Mouse (Mus musculus): ENCODE measurements at regions not wholly inside any gene's neighbourhood (a gene's known extent, or its start where the extent isn't known, plus 50 kb on each side); places are given as distances from the start of the nearest gene placed in this dataset.

DNA sequence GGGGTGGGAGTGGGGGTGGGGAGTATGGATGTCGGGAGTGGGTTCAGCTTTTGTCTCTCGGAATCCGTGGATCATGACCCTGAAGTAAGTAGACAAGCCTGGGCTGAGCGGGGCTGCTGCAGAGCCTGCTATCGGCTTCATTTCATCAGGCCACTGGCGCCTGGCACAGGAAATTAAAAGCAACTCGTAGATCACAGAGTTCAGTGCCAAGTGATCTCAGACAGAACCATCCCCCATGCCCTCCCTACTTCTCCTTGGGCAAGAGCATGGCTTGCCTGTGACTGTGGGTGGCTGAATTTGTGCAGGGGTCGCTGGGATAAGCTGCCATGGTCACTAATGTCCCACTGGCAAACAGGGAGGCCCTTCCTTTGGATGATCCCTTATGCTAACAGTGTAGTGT is 161.3 kb upstream of the Il12b start:
- DNase-seq, result no peak

DNA sequence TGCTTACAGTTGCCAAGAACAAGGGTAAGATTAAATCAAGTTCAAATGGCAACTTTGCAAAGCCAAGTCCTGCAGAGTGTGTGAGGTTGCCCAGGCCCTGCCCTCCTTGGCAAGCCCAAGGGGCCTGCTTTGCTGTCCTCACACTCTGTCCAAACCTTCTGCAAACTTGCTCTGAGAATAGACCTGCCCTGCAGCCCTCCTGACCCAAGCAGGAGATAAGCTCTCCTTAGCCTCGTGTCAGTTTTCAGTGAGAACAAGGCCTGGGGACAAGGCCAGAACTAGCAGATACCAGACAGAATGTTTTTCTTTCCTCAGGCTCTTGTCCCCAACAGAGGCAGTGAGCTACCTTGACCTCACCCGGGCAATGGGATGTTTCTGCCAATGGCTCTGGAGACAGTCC is 156.7 kb upstream of the Il12b start:
- no peak for DNase-seq

DNA sequence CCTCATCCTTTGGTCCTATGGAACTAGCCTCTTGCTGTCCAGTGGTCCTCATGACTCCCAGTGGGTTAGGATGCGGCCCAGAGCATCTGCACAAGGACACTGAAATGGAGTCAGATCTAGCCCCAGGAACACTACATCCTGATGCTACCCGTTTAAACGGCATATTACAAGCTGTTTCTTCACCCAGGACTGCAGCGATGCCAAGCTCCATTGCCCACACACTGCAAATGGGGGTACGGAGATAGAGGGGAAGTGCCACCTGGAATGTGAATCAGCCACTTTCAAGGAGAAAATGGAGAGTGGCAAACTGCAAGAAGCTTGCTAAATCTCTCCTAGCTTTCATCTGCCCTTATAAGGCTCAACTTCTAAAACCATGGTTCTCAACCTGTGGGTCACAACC is 148.0 kb upstream of the Il12b start:
- no peak for DNase-seq

DNA sequence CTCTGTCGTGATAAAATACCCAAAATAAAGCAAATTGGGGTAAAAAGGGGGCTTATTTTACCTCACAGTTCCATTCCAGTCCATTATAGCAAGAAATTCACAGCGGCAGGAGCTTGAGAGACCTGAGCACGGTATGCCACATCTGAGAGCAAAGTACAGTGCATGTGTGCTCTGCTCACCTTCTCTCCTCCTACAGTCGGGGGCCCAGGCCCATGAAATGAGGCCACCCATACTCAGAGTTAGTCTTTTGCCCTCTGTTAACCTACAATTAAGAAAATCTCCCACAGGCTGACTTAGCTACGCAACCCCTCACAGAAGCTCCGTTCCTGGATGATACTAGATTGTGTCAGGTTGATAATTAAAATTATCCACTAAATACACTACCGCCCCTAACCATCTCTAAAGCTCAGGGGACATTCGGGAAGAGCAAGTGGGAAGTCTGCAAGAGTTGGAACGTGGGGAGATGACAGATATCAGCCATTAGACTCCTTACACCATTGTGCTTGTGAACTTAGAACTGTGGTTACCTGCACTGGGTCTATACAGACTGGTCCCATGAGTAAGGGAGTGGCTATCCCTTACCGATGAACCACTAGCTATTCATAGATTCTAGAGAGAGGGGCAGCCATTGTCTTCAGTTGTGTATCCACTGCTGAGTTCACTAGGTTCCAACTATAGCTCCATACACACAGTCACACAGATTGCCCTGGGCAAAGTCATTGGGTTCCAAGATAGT is 139.3 kb upstream of the Il12b start:
- DNase-seq, result no peak

DNA sequence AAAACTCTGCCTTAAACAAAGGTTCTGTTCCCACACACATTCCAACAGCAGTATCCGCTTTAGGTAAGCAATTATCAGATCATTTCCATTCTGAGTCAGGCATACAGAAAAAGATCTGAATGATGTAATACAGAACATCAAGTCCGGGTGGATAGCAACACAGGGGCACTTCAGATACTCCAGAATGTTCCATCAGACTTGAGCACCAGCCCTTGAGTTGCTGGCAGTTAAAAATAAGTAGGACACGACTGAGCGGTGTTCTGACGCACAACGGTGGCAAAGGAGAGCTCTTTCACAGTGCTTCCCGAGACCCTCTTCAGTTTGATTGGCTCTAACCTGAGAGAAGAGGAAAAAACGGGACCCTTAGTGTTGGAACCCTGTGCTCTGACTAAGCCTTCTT is 138.2 kb upstream of the Il12b start:
- no peak for DNase-seq

DNA sequence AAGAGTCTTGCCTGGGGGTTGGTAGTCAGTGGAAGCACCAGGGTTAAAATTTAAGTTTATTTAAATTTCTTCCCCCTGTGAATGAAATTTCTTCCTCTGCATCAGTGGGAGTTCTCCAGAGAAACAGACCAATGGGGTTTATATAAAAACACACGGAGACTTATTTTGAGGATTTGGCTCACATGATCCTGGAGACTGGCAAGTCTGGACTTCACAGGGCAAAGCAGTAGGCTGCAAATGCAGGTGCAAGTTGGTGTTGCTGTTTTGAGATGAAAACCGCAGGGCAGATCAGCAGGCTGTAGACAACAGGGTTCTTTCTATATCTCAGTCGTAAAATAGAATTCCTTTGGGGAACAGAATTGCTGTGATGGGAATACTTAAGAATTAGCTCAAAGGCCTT is 137.3 kb upstream of the Il12b start:
- DNase-seq, result no peak

DNA sequence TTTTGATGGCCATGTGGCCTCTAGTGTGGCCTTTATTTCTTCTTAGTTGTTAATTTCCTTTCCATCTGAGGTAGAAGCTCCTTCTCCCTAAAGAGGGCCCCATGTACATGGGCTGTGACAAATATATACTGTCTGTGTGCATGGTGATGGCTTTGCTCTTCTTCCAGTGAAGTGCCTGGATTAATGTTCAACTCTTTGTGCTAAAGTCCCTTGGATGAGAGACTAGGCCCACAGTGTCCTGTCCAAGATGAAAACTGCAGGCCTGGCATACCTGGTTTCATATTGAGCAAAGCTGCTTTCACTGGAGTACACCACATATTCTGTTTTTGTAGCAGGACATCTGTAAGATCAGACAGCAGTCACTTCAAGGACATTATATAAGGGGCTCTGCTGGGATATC is 127.6 kb upstream of the Il12b start:
- DNase-seq, result no peak

DNA sequence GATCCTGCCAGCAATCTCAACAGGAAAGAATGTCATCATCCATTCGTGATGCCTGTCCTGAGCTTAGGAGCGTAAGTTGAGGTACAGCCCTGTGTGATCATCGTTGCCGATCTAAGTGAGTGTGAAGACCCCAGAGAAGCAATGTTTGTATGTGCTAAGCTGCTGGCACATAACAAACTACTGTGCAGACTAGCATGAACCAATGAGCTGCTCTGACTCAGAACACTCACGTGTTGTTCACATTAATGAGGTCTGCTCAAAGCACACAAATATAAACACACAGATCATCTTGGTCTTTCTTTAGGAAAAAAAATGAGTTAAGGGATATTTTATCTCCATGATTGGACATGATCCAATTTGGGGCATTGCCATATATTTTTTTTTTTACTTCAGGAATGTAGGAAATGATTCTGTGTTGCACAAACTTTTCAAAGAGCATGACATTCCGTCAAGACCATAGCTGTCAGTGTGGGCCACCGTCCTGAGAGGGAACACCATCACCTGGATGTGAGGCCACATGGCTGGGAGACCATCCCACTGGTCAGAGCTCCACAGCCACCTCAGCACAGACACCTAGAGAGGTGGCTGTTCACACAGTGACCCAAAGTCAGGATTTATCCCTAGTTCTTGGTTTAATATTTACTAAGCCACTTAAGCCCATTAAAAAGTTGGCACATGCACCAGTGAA is 121.2 kb upstream of the Il12b start:
- no peak for DNase-seq

DNA sequence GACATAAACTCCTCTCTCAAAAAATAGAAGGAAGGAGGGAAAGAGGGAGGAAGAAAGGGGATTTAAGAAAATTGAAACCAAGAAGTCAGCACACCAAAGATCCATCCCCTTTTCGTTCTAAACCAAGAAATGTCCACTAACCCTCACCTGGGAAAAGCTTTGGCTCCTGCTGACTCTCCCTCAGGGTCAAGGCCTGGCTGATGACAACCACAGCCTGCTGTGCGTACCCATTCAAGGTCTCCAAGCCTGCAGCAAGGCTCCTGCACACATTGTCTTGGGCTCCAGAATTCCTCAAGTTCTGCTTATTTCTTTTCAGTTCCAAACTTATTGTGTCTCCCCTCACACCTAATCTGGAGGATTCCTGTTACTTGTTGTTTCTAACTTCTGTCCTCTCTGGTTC is 113.9 kb upstream of the Il12b start:
- no peak for DNase-seq

DNA sequence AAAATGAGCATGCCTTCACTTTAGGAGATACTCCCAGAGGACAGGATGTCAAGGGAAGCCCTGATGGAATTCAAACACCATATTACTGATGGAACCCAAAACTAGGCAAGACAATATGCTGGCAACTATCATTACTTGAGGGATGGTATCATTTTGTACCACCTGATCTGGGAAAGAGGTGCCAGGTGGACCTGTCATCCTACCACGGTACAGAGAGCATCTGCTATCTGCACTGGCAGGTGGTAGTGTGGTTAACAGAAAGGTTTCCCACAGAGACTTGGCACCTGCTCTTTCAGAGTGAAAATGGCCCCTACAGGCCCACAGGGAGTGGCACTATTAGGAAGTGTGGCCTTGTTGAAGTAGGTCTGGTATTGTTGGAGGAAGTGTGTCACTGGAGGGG is 111.0 kb upstream of the Il12b start:
- no peak for DNase-seq

DNA sequence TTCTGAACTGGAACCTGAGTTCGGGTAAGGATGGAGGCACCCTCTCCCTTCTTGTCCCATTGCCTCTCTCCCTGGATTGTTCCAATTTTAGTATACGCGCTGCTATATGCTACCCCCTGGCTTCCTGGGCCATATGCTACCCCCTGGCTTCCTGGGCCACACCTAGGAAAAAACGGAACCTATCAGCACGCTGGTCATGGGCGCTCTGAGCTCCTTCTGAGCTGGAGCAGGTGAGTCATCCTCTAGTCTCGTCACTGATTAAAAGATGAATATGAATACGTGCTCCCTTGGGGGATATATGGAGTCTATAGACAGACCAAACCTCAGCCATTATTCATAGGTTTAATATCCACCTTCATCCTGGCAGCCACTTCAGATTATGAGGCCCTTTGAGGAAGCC is 96.1 kb upstream of the Il12b start:
- no peak for DNase-seq

DNA sequence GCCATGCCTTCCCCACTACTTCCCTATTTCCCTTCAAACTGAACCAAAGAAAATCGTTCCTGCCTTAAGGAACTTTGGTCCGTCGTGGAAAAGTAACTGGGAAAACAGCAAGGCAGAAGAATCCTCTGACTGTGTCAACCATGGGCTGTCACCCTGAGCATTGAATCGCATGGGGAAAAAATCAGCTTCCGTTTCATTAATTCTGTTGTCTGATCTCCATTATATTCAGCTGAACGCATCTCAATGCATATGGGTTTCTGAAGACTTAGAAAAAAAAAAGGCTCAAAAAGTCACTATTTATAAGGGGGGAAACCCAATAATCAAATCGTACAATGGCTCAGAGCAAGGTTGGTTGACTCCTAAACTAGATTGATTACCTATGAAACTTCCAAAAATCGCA is 83.8 kb upstream of the Il12b start:
- no peak for DNase-seq

DNA sequence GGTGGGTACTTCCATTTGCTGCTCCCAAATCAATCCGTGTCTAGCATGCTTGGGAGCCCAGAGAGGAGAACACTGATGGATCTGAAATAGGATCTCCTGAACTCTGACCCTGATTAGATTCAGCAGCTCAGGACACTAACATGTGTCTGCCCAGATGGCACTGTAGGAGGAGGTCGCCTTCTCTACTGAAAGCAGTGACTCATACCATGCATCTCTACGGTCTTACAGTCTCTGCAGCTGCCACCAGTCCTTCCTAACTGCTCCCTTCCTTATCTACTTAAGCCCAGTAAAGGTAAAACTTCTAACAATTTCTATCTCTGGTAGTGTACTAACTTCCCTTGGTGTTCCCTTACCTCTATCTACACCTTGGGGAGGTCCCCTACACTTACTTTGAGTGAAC is 80.7 kb upstream of the Il12b start:
- no peak for DNase-seq

DNA sequence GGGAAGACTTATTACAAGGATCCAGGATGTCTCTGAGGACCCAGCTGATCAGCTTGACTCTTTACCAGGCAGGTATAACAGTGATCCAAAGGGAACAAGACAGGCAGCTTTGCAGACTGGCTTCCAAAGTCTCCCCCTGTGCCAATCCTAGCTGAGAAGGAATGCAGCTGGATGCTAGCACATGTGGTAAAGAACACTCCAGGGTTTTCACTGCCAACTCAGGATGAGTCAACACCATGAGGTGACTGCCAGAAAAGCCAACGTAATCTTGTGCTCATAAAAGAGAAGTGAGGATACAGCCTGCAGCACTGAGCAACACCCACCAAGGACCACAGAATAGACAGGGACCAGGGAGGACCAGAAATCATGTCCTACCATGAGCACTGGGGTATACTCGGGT is 76.5 kb upstream of the Il12b start:
- no peak for DNase-seq

DNA sequence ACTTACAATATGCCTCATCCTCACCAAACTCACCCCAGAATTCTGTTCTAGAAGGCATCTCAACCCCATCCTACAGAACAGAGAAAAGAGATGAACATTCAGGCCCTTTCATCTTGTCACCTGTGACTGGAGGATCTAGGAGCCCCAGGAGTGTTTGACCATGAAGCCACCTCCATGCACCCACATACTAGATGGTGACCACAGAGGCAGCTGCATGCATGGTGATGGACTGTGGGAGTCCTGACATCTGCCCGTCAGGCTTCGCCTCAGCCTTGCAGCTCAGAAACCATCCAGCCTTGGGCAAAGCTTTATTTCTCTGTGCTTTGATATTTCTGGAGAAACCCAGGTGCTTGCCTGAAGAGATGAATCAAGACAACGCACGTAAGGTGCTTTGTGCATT is 74.8 kb upstream of the Il12b start:
- no peak for DNase-seq

DNA sequence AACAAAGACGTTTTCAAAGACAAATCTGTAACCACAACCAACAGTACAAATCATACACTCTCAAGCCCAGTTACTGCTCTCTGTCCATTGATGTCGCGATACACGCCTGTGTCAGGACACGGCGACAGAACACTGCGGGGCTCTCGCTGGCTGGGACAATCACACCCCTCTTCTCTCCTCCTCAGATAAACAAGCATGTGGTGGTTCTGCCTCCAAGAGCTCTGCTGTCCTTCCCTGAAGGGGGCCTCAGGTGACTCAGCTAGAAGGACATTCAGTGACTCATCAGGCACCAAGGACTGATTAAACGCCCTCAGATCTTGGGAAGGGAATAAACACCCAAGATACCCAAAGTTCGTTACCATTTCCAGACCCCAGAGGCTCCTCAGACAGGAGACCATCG is 74.3 kb upstream of the Il12b start:
- DNase-seq, result no peak

DNA sequence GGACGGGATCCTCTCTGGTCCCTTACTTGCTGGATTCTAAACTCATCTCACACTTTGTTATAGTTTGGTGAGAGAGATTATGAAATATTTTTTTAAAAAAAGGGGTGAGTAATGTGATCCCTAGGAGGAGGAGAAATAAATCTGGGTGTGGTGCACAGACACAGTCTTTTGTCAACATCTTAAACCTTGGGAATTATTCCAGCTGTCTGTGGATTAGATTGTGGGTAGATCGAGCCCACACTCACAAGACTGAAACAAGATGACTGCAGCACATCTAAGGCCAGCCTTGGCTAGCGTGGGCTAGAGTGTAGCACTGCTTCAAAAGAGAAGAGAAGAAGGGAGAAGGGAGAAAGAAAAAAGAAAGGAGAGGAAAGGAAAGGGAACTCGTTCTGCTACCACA is 70.4 kb upstream of the Il12b start:
- DNase-seq, result no peak

DNA sequence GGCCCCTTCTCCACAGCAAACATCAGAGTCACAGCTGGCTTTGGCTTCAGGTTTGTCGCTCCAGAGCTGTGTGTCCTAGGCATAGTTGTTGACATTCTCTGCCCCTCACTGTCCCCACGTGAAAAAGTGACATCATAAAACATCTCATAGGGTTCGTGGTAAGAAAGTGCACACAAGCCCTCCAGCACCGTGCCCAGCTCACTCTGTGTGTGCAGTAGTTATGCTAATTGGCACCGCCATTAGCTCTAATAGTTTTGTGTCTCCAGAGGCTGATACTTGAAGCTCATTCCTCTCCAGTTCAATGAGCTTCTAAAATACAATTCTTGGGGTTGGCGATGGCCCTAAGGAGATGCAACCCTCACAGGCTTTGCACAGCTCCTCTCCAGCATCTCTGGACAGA is 69.4 kb upstream of the Il12b start:
- no peak for DNase-seq

DNA sequence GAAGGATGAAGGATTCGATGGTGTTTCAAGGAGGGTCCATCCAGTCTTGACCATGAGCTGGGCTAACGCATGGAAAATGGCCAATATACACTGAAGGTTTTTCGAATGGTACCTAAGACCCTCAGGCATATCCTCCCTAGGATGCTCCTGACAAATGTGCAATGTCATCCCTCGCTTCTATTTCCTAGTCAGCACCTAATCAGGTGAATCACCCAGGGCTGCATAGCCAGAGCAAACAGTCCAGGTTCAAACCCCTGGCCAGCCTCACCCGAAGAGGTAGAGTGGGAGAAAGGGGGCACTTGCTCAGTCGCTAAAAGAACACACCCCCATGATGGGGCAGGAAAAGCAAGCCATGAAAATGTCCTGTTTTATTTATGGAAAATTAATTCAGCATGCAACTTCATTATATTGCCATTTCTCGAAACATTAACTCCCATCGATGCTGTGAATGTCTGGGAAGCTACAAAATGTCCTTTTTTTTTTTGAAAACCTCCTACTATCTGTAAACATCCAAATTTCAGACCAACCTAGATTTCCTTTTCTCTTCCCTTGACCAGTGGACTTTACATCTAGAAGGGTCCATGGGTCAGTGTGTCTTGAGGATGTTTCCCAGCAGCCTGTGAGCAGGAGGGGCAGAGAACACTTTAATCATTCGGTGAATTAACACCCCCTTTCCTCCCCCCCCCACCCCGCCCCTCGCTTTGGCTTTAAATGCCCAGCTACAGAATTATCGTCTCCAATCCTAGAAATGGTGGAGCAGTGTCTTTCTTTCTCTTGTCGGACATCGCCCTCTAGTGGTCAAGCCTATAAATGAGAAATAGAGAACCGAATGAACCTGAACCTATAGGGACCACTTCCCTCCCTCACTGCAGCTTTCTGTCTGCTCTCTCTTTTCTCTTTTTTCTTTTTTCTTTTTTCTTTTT is 68.8 kb upstream of the Il12b start:
- peak in 1 of 2 experiments; percentile 41 for DNase-seq

DNA sequence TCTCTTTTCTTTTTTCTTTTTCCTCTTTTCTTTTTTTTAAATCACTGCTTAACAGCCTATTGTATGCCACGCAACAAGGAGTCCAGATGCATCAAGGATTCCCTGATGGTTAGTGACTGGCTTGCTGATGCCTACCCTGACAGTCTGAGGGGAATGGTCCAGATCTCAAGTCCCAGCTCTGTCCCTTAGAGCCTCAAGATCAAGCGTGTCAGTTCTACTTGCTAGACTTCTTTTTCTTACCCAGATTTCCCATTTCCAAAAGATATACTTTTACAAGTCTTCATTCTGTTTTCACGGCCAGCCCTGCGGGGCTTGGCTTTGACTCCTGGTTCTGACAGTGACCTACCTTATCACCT is 68.1 kb upstream of the Il12b start:
- no peak for DNase-seq

DNA sequence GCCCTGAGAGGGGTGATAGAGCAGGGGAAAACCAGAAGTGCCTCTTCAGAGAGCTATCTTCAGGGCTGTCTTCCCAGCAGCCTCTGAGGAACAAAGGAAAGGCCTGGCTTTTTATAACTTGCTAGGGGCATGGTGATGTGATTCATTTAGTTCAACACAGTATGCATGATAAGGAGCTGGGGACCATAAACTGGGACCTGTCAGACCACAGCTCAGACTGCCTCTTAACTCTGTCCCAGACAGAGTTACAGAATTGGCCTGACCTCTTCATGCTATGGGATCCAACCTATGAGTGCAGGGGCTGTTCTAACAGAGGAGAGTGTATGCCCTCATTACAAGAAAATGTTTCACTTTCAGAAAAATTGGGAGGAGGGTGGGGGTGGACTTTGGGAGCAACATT is 59.3 kb upstream of the Il12b start:
- no peak for DNase-seq

DNA sequence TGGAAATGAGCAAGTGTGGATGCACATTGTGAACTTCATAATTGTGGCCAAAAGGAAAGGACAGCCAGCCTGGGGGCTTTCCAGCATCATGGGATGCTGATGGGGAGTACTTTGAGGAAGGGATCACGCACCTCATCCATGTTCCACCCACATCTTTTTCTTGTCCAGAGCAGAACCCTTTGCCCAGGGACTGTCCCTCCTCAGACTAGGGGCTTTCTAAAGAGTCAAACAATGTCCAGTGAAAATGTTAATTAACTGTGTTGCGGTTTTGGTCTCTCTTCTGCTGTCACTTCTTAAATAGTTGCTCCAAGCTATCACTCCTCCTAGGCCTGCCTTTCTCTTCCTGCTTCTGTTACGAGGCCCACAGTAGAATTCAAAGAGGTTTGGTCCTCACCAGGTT is 51.6 kb upstream of the Il12b start:
- DNase-seq, result no peak

DNA sequence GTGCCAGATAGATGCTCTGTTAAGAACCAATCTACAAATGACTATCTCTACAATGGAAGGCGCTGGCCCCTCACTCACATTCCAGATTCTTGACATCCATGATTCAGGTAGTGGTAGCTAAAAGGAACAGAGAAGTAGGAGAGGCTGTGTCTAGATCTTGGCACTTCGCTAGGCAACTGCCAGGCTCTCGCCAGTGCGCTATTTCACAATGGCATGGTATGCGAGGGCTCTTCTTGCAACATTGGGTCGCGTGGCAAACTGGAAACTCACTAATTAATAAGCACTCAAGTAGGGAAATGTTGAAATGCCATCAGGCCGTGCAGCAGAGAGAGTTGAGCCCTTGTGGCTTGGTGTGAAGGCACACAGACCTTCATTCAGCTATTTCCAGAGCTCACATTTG is 50.3 kb upstream of the Il12b start:
- DNase-seq, result no peak

Data from spleen, adult 18-20 months (tissue).